Mouse (Mus musculus): Measurements from ENCODE around the gene Arhgap6.

DNA sequence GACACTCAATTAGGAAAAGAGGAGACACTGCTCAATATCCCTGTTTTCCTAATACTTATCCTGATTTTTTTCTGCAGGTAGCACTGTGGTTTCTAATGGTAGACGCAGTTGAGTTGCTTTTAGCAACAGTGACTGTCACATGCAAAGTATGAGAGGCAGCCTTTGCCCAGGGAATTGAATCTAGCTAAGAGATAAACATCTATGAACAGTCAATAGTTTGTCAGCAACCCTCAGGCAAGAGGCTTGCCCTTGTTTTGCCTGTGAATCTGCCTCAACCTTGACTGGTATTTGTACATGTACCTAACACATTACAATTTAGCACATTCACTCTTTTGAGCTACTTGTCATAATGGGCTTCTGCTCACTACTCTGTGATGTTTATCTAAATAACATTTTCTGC lies 307.8 kb downstream of the Arhgap6 start:
- TF ChIP-seq CTCF (IDR thresholded peaks at IDR 0.05) (no peak), EP300 (IDR thresholded peaks at IDR 0.05) (no peak)
